Mouse (Mus musculus): ENCODE data around the gene Cbll1. TPM values are rescaled to one million over a fixed set of nuclear protein-coding genes. Genes with fewer than 3 reads are reported as not detected.

Gene Cbll1
- total and polyA plus RNA-seq, 3 experiments: 5.3 to 19.8 TPM; not detected in 1

DNA sequence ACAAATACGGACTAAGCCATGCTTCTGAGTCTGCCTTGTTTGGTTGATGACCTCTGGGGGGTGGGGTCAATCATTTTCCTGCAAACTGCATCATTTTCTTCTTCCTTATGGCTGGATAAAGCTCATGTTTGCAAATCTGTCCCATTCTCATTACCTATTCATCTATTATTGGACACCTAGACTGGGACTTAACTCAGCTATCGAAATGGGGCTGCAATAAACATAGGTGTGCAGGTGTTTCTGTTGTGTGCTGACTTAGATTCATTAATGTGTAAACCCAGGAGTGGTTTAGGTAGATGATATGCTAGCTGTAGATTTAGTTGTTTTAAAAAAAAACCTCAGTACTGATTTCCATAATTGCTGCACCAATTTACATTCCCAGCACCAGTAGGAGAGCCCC, 59.8 kb downstream of the Cbll1 start:
- H3K9ac ChIP-seq (ENCODE audit: control insufficient read depth, low read depth, low read length, poor library complexity, severe bottlenecking): no peak overlapping the region
- TF ChIP-seq ZNF384 (IDR thresholded peaks at IDR 0.05; ENCODE audit: low read depth, low read length) (no peak), ETS1 (IDR thresholded peaks at IDR 0.05; ENCODE audit: low read depth, low read length) (no peak), ZC3H11A (IDR thresholded peaks at IDR 0.05; ENCODE audit: low read depth, low read length) (no peak), GABPA (IDR thresholded peaks at IDR 0.05; ENCODE audit: low read depth, low read length) (no peak), TAL1 (IDR thresholded peaks at IDR 0.05; ENCODE audit: low read length) (no peak), UBTF (IDR thresholded peaks at IDR 0.05; ENCODE audit: borderline replicate concordance, insufficient read depth, low read depth, low read length) (no peak), SIN3A (IDR thresholded peaks at IDR 0.05; ENCODE audit: low read length) (no peak), RAD21 (IDR thresholded peaks at IDR 0.05; ENCODE audit: low read depth, low read length) (no peak), TCF12 (IDR thresholded peaks at IDR 0.05; ENCODE audit: low read depth, low read length) (no peak), RCOR1 (IDR thresholded peaks at IDR 0.05; ENCODE audit: low read depth, low read length) (no peak), POLR2AphosphoS5 (IDR thresholded peaks at IDR 0.05; ENCODE audit: borderline replicate concordance, low read depth, low read length) (no peak), EP300 (IDR thresholded peaks at IDR 0.05; ENCODE audit: low read depth in 1 of 2, low read length in 2 of 2) (no peak), ZKSCAN1 (IDR thresholded peaks at IDR 0.05; ENCODE audit: low read depth, low read length) (no peak), MAZ (IDR thresholded peaks at IDR 0.05; ENCODE audit: low read depth, low read length) (no peak), MAX (IDR thresholded peaks at IDR 0.05; ENCODE audit: low read length) (no peak)
- H3K9me3 ChIP-seq (replicated peaks; ENCODE audit: insufficient read depth, low read length): no peaks in the 10 kb centered on the region
- peaks cover 5 to 8% of the 10 kb centered on the region in 2 experiments; a peak in 3 of 4 replicates for H3K27me3 ChIP-seq (ENCODE audit: control insufficient read depth in 1 of 2, insufficient read depth in 2 of 2, low read length in 2 of 2)
- H3K4me1 ChIP-seq (ENCODE audit: control insufficient read depth in 1 of 2, insufficient read depth in 2 of 2, low read length in 2 of 2): no peaks in the 10 kb centered on the region; a peak in 1 of 4 replicates
- H3K27ac ChIP-seq (ENCODE audit: control insufficient read depth, low read depth, low read length): no peak overlapping the region
- H3K36me3 ChIP-seq (ENCODE audit: control insufficient read depth in 1 of 2, insufficient read depth in 2 of 2, low read length in 2 of 2): no peaks in the 10 kb centered on the region
- no peak overlapping the region for H3K4me3 ChIP-seq (ENCODE audit: control insufficient read depth in 1 of 2, insufficient read depth in 1 of 2, low read depth in 2 of 2, low read length in 2 of 2)
- H3K79me2 ChIP-seq (ENCODE audit: control insufficient read depth, insufficient read depth, low read length, poor library complexity): no peaks in the 10 kb centered on the region
- DNase-seq (ENCODE audit: low read depth, low spot score): no peak

DNA sequence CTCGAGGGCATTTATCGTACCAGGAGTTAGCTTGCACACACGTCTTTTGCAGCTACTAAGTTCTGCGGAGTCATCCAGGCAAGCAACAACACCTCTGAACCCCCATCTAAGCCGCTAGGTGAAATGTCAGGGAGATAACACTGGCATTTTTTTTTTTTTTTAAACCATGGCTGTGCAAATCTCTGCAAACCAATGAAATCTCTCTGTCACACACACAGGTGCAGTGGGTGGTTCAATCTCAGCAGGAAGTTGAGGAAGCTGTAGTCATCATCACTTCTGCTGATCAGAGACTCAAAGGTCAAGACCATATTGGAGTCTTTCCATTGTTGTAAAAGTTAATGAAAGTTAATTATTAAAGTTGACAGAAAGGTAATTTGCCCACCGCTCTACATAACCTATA, 61.6 kb downstream of the Cbll1 start:
- H3K9me3 ChIP-seq (replicated peaks; ENCODE audit: insufficient read depth, low read length): no peaks in the 10 kb centered on the region
- no peak overlapping the region for H3K4me3 ChIP-seq (ENCODE audit: control insufficient read depth in 1 of 2, insufficient read depth in 1 of 2, low read depth in 2 of 2, low read length in 2 of 2)
- H3K36me3 ChIP-seq (ENCODE audit: control insufficient read depth in 1 of 2, insufficient read depth in 2 of 2, low read length in 2 of 2): no peaks in the 10 kb centered on the region
- H3K79me2 ChIP-seq (ENCODE audit: control insufficient read depth, insufficient read depth, low read length, poor library complexity): no peaks in the 10 kb centered on the region
- H3K9ac ChIP-seq (ENCODE audit: control insufficient read depth, low read depth, low read length, poor library complexity, severe bottlenecking): no peak overlapping the region
- peaks cover 4 to 10% of the 10 kb centered on the region in 2 experiments for H3K27me3 ChIP-seq (ENCODE audit: control insufficient read depth in 1 of 2, insufficient read depth in 2 of 2, low read length in 2 of 2)
- H3K27ac ChIP-seq (ENCODE audit: control insufficient read depth, low read depth, low read length): no peak overlapping the region
- TF ChIP-seq EP300 (IDR thresholded peaks at IDR 0.05; ENCODE audit: low read depth in 1 of 2, low read length in 2 of 2) (no peak), JUND (IDR thresholded peaks at IDR 0.05; ENCODE audit: low read depth, low read length) (no peak), KAT2A (conservative IDR thresholded peaks at IDR 0.05; ENCODE audit: low read depth, low read length) (no peak), CHD1 (IDR thresholded peaks at IDR 0.05; ENCODE audit: low read depth, low read length) (no peak)
- H3K4me1 ChIP-seq (ENCODE audit: control insufficient read depth in 1 of 2, insufficient read depth in 2 of 2, low read length in 2 of 2): no peaks in the 10 kb centered on the region
- no peak for DNase-seq (ENCODE audit: low read depth, low spot score)

Other genes starting within 250 kb of the Cbll1 start
- not detected in 2 replicates for gene Lamb1, start 234.4 kb downstream of the Cbll1 start, total RNA-seq (2012; rRNA removed)
- under 1 TPM in 1 of 2 experiments, not detected in 1; 0.03 TPM for gene Lamb1, start 234.4 kb downstream of the Cbll1 start, polyA plus RNA-seq (2012; ENCODE audit: insufficient read depth in 1 of 2, insufficient read length in 2 of 2, low read depth in 1 of 2, low replicate concordance in 2 of 2, missing spikeins in 1 of 2)
- 112 TPM in 2 replicates for gene Dld, start 148.2 kb downstream of the Cbll1 start, total RNA-seq (2012; rRNA removed)
- gene Dld, start 148.2 kb downstream of the Cbll1 start, polyA plus RNA-seq (2012; ENCODE audit: insufficient read depth in 1 of 2, insufficient read length in 2 of 2, low read depth in 1 of 2, low replicate concordance in 2 of 2, missing spikeins in 1 of 2): 100 to 1,000 TPM; 131 to 229 TPM
- not detected in 2 replicates for gene Slc26a3, start 108.7 kb downstream of the Cbll1 start, total RNA-seq (2012; rRNA removed)
- gene Slc26a3, start 108.7 kb downstream of the Cbll1 start, polyA plus RNA-seq (2012; ENCODE audit: insufficient read depth in 1 of 2, insufficient read length in 2 of 2, low read depth in 1 of 2, low replicate concordance in 2 of 2, missing spikeins in 1 of 2): under 1 TPM in 1 of 2 experiments, not detected in 1; 0.07 TPM
- 0.04 TPM in 1 of 2 replicates, not detected in the other for gene Slc26a4, start 60.4 kb upstream of the Cbll1 start, total RNA-seq (2012; rRNA removed)
- gene Slc26a4, start 60.4 kb upstream of the Cbll1 start, polyA plus RNA-seq (2012; ENCODE audit: insufficient read depth in 1 of 2, insufficient read length in 2 of 2, low read depth in 1 of 2, low replicate concordance in 2 of 2, missing spikeins in 1 of 2): not detected
- gene Bcap29, start 135.0 kb upstream of the Cbll1 start, total RNA-seq (2012; rRNA removed): 30.9 and 34.0 TPM in 2 replicates
- 10 to 100 TPM in 1 of 2 experiments, not detected in 1; 63.4 TPM for gene Bcap29, start 135.0 kb upstream of the Cbll1 start, polyA plus RNA-seq (2012; ENCODE audit: insufficient read depth in 1 of 2, insufficient read length in 2 of 2, low read depth in 1 of 2, low replicate concordance in 2 of 2, missing spikeins in 1 of 2)
- 9.6 and 11.9 TPM in 2 replicates for gene Dus4l, start 155.2 kb upstream of the Cbll1 start, total RNA-seq (2012; rRNA removed)
- 10 to 100 TPM in 1 of 2 experiments, not detected in 1; 12.1 TPM for gene Dus4l, start 155.2 kb upstream of the Cbll1 start, polyA plus RNA-seq (2012; ENCODE audit: insufficient read depth in 1 of 2, insufficient read length in 2 of 2, low read depth in 1 of 2, low replicate concordance in 2 of 2, missing spikeins in 1 of 2)
- 20.0 and 27.1 TPM in 2 replicates for gene Cog5, start 155.3 kb upstream of the Cbll1 start, total RNA-seq (2012; rRNA removed)
- gene Cog5, start 155.3 kb upstream of the Cbll1 start, polyA plus RNA-seq (2012; ENCODE audit: insufficient read depth in 1 of 2, insufficient read length in 2 of 2, low read depth in 1 of 2, low replicate concordance in 2 of 2, missing spikeins in 1 of 2): 10 to 100 TPM in 1 of 2 experiments, not detected in 1; 28.4 TPM
- gene Gpr22, start 214.3 kb upstream of the Cbll1 start, total RNA-seq (2012; rRNA removed): not detected in 2 replicates
- not detected for gene Gpr22, start 214.3 kb upstream of the Cbll1 start, polyA plus RNA-seq (2012; ENCODE audit: insufficient read depth in 1 of 2, insufficient read length in 2 of 2, low read depth in 1 of 2, low replicate concordance in 2 of 2, missing spikeins in 1 of 2)

Data from MEL (cell line).